Mouse (Mus musculus) forebrain, embryonic 13.5 days (tissue): Measurements from ENCODE around the gene Mis18a. TPM values are rescaled to one million over a fixed set of nuclear protein-coding genes. Genes with fewer than 3 reads are reported as not detected.

Experiments used
- ATAC-seq: fragments of 200-750 bp; cut with Nextera tagmentation; 2 replicates; pipeline ENCODE4 v1.8.0; 2017
- H3K27ac ChIP-seq: fragments of 300-500 bp; sonication (generic); 2 replicates; pipeline ENCODE4 v1.5.1; 2015; ENCODE audit warnings: inconsistent platforms, mild to moderate bottlenecking, moderate library complexity
- H3K27me3 ChIP-seq: fragments of 300-500 bp; sonication (generic); 2 replicates; pipeline ENCODE4 v1.6.1; 2015; ENCODE audit warnings: mild to moderate bottlenecking, inconsistent platforms
- H3K36me3 ChIP-seq: fragments of 300-500 bp; sonication (generic); 2 replicates; pipeline ENCODE4 v1.6.1; 2015; ENCODE audit warnings: mild to moderate bottlenecking, inconsistent platforms; ENCODE audit not compliant: poor library complexity, severe bottlenecking
- H3K4me1 ChIP-seq: fragments of 300-500 bp; sonication (generic); 2 replicates; pipeline ENCODE4 v1.6.1; 2015; ENCODE audit warnings: inconsistent platforms
- H3K4me2 ChIP-seq: fragments of 300-500 bp; sonication (generic); 2 replicates; pipeline ENCODE4 v1.6.1; 2015; ENCODE audit warnings: inconsistent platforms, mild to moderate bottlenecking, moderate library complexity
- H3K4me3 ChIP-seq: fragments of 300-500 bp; sonication (generic); 2 replicates; pipeline ENCODE4 v1.5.1; 2015; ENCODE audit warnings: mild to moderate bottlenecking, inconsistent platforms
- H3K9ac ChIP-seq: fragments of 300-500 bp; sonication (generic); 2 replicates; pipeline ENCODE4 v1.6.1; 2015; ENCODE audit warnings: mild to moderate bottlenecking, inconsistent platforms
- H3K9me3 ChIP-seq: fragments of 300-500 bp; sonication (generic); replicated peaks from 2 replicates; pipeline ENCODE4 v1.6.1; 2016; ENCODE audit warnings: inconsistent platforms
- WGBS: fragments of 180-500 bp; shearing (Covaris S2); methylation state at CpG from one replicate; pipeline ENCODE4 v1.1.7; 2015; 5-methylcytosine and 5-hydroxymethylcytosine counted together
- polyA plus RNA-seq: library from polyadenylated mRNA; unstranded; fragments of >200 nt; fragmentation: Nextera tagmentation; extraction: Ambion mirVana; gene quantifications from 2 replicates; pipeline ENCODE4 v1.2.1, GENCODE M21; 2015

Gene Mis18a
- polyA plus RNA-seq, 1 experiment from 2014 or later, result 73.6 TPM

DNA sequence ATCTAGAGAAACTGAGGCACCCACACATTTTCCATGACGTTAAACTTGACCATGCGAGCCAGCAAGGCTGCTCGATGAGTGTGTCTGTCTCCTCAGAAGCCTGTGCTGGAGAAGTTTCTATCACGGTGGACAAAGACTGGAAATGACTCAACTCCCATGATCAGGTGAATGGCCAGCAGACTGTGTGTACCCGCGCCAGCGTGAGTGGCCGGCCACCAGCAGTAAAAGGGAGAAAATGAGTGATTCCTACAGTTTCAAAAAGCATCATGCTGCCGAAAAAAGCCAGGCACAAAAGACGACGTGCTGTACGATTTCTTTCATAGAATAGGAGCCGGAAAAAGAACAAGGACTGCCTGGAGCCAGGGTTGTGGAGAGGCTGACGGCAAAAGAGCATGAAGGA lies 27.8 kb downstream of the Mis18a start:
- Histone ChIP-seq H3K4me2 (no peak overlapping the region), H3K27ac (no peak overlapping the region), H3K4me1 (peaks cover 6% of the 10 kb centered on the region; the same call in 1 of the 2 replicates), H3K4me3 (no peak overlapping the region), H3K9me3 (no peaks in the 10 kb centered on the region), H3K9ac (no peak overlapping the region), H3K27me3 (no peaks in the 10 kb centered on the region), H3K36me3 (no peaks in the 10 kb centered on the region)
- 83% methylated on average over 14 of the region's 14 CpGs for WGBS
- no peak for ATAC-seq

DNA sequence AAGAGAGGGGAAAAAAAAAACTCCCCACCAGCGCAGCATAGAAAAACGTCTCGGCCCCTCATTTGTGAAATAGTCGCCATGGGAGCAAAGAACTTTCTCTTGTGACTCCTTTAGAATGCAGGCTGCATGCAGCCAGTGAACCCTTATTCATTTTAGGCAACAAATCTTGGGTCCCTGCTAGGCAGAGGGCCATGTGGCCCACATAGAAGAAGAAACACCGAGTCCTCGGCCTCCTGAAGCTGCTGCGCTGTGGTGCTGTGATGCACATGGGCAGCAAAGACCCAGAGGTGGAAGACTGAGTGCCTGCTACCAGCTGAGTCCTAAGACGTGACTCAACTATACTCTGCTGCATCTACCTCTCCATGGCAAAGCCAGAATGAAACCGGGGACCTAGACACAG lies 30.9 kb downstream of the Mis18a start:
- H3K27me3 ChIP-seq, result no peaks in the 10 kb centered on the region
- no peaks in the 10 kb centered on the region for H3K9me3 ChIP-seq
- 56% methylated on average over 9 of the region's 9 CpGs for WGBS
- H3K27ac ChIP-seq, result no peak overlapping the region
- no peak overlapping the region for H3K4me3 ChIP-seq
- no peak overlapping the region for H3K9ac ChIP-seq
- H3K4me1 ChIP-seq, result peaks cover 16% of the 10 kb centered on the region; the same call in 1 of the 2 replicates
- ATAC-seq, result no peak
- no peaks in the 10 kb centered on the region for H3K36me3 ChIP-seq
- no peak overlapping the region for H3K4me2 ChIP-seq

DNA sequence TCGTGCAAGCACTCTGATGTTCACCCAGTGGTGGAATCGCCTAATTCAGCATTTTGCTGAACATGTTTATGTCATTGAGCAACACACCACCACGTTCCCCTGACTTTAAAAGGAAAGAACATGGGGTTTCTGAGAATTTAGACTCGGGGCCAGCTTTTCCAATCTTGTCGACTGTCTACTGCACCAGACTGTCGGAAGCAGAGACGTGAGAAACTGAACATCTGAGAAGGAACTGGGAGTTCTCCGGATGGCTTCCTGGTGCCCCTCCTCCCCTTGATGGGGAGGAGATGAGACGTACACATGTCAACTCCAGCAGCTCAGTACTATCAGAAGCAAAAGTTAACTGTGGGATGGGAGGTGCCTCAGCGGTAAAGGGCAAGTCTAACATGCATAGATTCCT lies 32.1 kb downstream of the Mis18a start:
- H3K27me3 ChIP-seq, result no peaks in the 10 kb centered on the region
- no peak for ATAC-seq
- H3K4me2 ChIP-seq, result no peak overlapping the region
- H3K27ac ChIP-seq, result no peak overlapping the region
- 79% methylated on average over 10 of the region's 10 CpGs for WGBS
- peaks cover 16% of the 10 kb centered on the region; the same call in 1 of the 2 replicates for H3K4me1 ChIP-seq
- no peaks in the 10 kb centered on the region for H3K36me3 ChIP-seq
- no peak overlapping the region for H3K4me3 ChIP-seq
- no peak overlapping the region for H3K9ac ChIP-seq
- no peaks in the 10 kb centered on the region for H3K9me3 ChIP-seq

DNA sequence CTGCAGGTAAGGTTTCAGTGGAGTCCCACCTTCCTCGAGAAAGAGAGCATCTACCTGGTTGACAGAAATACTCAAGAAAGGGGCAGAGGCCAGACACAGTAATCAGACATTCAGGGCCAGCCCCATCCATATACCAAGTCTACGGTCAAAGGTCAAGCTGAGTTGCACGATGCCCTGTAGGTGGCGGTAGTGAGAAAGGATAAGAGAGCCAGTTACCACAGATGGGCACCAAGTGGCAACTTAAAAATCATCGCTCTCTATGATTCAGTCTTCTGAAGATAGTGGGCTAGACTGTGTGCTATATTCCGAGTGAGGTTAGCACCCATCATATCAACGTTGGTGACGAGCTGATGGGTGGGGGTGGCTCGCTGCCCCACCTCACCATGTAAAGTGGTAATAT lies 32.5 kb downstream of the Mis18a start:
- Histone ChIP-seq H3K9me3 (no peaks in the 10 kb centered on the region), H3K4me2 (no peak overlapping the region), H3K9ac (no peak overlapping the region), H3K36me3 (no peaks in the 10 kb centered on the region), H3K27ac (no peak overlapping the region), H3K27me3 (no peaks in the 10 kb centered on the region), H3K4me3 (no peak overlapping the region), H3K4me1 (peaks cover 16% of the 10 kb centered on the region; the same call in 1 of the 2 replicates)
- no peak for ATAC-seq
- 70% methylated on average over 9 of the region's 9 CpGs for WGBS

DNA sequence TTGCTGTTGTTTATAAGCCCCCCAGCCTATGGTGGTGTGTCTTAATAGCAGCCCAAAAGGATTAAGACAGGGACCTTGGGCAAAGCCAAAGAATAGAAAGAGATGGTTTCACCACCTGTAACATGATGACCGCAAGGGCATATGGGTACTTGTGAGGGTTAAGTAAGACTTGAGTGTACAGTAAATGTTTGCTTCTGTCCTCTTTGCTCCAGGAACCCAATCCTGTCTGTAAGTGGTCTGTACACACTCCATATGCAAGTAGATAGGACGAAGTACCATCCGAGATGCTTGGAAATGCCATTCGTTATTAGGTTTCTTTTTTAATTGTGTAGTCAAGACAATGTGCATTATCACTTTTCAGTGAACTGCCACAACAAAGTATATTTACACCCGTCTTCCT lies 33.6 kb downstream of the Mis18a start:
- H3K36me3 ChIP-seq, result no peaks in the 10 kb centered on the region
- no peaks in the 10 kb centered on the region for H3K9me3 ChIP-seq
- H3K9ac ChIP-seq, result no peak overlapping the region
- no peak overlapping the region for H3K4me3 ChIP-seq
- H3K4me2 ChIP-seq, result no peak overlapping the region
- WGBS, result 88% methylated on average over 5 of the region's 5 CpGs
- no peak overlapping the region for H3K27ac ChIP-seq
- no peak for ATAC-seq
- peaks cover 16% of the 10 kb centered on the region; the same call in 1 of the 2 replicates for H3K4me1 ChIP-seq
- no peaks in the 10 kb centered on the region for H3K27me3 ChIP-seq

DNA sequence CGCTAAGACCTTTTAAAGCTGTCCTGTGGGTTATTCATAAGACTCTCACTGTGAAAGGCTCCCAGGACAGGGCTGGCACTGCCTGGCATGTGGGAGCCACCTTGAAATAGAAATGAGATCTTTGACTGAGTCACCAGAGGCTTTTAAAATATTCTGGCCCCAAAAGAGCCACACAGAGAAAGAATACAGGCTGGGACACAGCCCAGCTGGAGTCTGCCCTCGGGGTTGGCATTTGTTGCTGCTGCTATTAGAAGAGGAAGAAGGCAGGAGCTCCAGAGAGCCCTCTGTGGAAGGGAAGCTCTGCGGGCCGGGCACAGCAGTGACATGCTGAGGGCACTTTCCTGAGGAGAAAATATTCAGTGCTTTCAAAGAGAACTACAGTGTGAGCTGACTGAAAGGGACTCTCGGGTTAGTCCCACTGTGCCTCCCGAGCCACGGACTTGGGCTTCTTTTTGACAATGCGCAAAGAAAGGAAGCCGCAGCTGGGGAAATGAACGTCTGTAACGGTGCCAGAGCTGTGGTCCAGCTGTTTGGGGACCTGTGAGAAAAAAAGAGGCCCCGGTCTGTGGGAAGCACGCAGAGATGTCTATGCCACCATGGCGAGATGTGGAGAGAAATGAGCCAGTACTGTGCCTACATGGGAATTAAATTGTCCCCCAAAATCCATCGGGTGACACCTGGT lies 34.4 kb downstream of the Mis18a start:
- Histone ChIP-seq H3K9ac (no peak overlapping the region), H3K4me3 (no peak overlapping the region), H3K4me1 (peaks cover 16% of the 10 kb centered on the region; the same call in 1 of the 2 replicates), H3K9me3 (no peaks in the 10 kb centered on the region), H3K27ac (no peak overlapping the region), H3K27me3 (no peaks in the 10 kb centered on the region), H3K4me2 (no peak overlapping the region), H3K36me3 (no peaks in the 10 kb centered on the region)
- no peak for ATAC-seq
- WGBS, result 71% methylated on average over 15 of the region's 15 CpGs

DNA sequence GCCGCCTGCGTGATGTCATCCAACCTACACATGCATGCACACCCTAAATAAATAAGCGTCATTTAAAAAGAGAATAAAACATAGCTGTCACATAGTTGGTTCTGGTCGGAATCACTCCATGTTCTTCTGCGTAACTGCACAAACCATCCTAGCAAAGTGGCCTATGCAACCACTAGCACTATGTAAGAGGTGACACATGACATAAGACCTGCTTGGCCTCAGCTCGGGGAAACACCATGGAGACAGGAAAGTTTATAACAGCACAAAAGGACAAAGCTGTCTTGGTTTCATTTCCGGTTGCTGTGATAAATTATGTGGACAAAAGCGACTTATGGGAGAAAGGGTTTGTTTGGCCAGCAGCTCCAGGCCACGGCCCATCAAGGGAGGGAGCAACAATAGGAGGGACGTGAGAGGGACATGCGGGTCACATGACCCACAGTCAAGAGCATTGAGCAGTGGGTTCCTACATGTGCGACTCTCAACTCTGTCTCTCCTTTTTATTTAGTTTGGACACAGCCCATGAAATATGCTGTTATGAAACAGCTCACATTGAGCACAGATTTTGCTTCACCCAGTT lies 39.4 kb downstream of the Mis18a start:
- Histone ChIP-seq H3K4me2 (no peak overlapping the region), H3K9me3 (no peaks in the 10 kb centered on the region), H3K9ac (no peak overlapping the region), H3K4me3 (no peak overlapping the region), H3K27ac (no peak overlapping the region), H3K27me3 (no peaks in the 10 kb centered on the region), H3K4me1 (peaks cover 5% of the 10 kb centered on the region; the same call in 1 of the 2 replicates), H3K36me3 (no peaks in the 10 kb centered on the region)
- 84% methylated on average over 12 of the region's 12 CpGs for WGBS
- ATAC-seq, result no peak

DNA sequence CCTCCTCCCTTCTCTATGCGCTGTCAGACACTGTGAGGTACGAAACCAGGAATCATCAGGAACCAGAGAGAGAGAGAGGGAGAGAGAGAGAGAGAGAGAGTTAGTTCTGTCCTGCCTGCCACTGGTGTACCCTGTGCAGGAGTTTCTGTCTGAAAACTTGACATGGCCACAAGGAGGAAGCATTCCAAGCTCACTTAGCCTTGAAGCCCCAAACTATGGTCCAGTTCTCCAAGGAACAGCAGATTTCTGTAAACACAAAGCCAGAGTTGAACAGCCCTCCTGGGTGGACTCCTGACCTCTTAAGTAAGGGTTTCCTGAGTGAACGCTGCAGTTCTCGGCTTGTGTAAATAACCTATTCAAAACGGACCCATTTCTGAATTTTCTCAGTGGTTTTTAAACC lies 40.2 kb downstream of the Mis18a start:
- H3K36me3 ChIP-seq, result no peaks in the 10 kb centered on the region
- no peaks in the 10 kb centered on the region for H3K4me1 ChIP-seq
- H3K27me3 ChIP-seq, result no peaks in the 10 kb centered on the region
- 56% methylated on average over 5 of the region's 5 CpGs for WGBS
- H3K27ac ChIP-seq, result no peak overlapping the region
- H3K4me2 ChIP-seq, result no peak overlapping the region
- no peak overlapping the region for H3K9ac ChIP-seq
- ATAC-seq, result no peak
- H3K9me3 ChIP-seq, result no peaks in the 10 kb centered on the region
- H3K4me3 ChIP-seq, result no peak overlapping the region

DNA sequence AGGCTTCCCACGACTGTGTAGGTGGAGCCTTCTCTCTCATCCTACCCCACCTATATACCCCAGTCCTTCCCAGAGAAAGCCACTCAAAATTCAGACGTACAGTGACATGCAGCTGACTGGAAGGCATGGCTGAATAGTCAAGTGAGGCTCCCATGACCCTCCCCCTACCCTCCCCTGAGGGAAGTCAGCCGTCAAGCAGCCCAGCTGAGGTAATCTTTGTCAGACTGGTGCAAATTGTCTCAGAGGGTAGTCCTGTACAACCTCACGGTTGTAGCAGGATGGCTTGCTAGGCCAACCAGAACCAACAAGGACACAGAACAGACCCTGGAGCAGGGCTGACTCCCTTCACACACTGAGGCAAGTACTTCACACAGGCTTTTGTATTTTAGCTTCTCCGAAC lies 43.1 kb downstream of the Mis18a start:
- Histone ChIP-seq H3K27me3 (no peaks in the 10 kb centered on the region), H3K4me2 (no peak overlapping the region), H3K36me3 (no peaks in the 10 kb centered on the region), H3K27ac (no peak overlapping the region), H3K4me3 (no peak overlapping the region), H3K9ac (no peak overlapping the region), H3K9me3 (no peaks in the 10 kb centered on the region), H3K4me1 (no peaks in the 10 kb centered on the region)
- ATAC-seq, result no peak
- 82% methylated on average over 5 of the region's 5 CpGs for WGBS

DNA sequence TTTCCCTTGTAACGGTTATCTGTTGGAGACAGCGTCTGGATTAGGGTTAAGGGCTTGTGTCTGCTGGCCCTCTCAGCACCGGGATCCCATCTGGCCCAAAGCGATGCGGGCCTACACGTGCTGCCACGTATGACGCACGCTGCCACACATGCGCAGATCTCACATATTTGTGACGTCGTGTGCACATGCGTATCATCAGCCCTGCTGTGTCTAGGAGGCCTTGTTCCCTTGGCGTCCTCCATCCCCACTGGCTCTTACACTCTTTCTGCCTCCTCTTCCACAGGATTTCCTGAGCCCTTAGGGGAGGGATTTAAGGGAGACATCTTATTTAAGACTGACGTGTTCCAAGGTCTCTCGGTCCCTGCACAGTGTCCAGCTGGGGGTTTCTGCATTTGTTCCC lies 47.2 kb downstream of the Mis18a start:
- Histone ChIP-seq H3K9me3 (no peaks in the 10 kb centered on the region), H3K9ac (no peak overlapping the region), H3K4me1 (no peaks in the 10 kb centered on the region), H3K4me2 (no peak overlapping the region), H3K4me3 (no peak overlapping the region), H3K27me3 (no peaks in the 10 kb centered on the region), H3K27ac (no peak overlapping the region), H3K36me3 (no peaks in the 10 kb centered on the region)
- 91% methylated on average over 16 of the region's 16 CpGs for WGBS
- no peak for ATAC-seq

DNA sequence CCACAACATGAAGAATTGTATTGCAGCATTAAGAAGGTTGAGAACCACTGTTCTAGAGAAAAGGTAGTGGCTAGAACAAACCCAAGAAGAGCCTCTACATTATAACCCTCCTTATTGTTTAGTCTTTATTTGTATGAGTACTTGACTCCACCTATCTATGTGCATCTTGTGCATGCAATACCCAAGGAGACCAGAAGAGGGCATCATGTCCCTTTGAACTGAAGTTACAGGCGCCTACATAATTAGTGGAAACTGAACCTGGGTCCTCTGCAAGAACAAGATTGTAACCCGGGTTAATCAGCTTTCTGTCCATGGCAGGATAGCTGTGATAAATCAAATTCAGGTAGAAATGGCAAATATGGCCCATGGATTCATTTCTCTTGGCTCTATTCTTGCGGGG lies 48.4 kb downstream of the Mis18a start:
- Histone ChIP-seq H3K27ac (no peak overlapping the region), H3K4me1 (no peaks in the 10 kb centered on the region), H3K4me3 (no peak overlapping the region), H3K36me3 (no peaks in the 10 kb centered on the region), H3K9ac (no peak overlapping the region), H3K4me2 (no peak overlapping the region), H3K27me3 (no peaks in the 10 kb centered on the region), H3K9me3 (no peaks in the 10 kb centered on the region)
- no peak for ATAC-seq
- WGBS, result 96% methylated on average over 3 of the region's 3 CpGs

DNA sequence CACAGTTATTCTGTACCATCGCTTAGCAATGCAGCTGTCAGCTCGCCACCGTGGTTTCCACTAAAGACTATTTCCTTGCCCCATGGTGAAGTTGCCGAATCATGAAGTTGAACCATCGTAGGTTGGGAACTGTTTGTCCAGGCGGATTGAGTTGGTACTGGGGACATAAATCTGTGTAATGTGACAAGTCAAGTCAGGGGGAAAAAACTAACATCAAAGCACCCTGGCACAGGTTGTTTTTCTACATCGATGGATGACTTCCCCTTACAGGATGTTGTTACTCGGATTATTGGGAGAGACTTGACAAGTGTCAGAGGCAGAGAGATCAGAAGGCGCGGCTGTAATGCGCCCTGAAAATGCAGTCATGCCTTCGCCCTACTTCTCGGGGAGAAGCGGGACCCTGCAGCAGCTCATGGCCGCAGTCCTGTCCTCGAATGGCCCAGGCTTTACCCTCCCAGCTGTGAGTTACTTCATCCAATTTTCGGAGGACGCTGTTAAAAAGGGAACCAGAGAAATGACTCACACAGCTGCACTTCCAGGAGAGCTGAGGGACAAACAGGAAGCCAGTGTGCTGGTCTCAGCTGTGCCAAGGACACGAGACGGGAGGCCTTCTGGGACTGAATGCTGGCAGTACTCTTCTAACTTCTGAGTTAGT lies 50.2 kb downstream of the Mis18a start:
- no peak for ATAC-seq
- no peak overlapping the region for H3K27ac ChIP-seq
- H3K4me2 ChIP-seq, result no peak overlapping the region
- H3K9me3 ChIP-seq, result no peaks in the 10 kb centered on the region
- H3K9ac ChIP-seq, result no peak overlapping the region
- no peaks in the 10 kb centered on the region for H3K36me3 ChIP-seq
- no peaks in the 10 kb centered on the region for H3K4me1 ChIP-seq
- WGBS, result 92% methylated on average over 20 of the region's 20 CpGs
- H3K27me3 ChIP-seq, result no peaks in the 10 kb centered on the region
- no peak overlapping the region for H3K4me3 ChIP-seq
